Mouse (Mus musculus) testis, adult 2 months (tissue): ENCODE data around the gene Banp. TPM values are rescaled to one million over a fixed set of nuclear protein-coding genes. Genes with fewer than 3 reads are reported as not detected.

Experiments used
- H3K27ac ChIP-seq: fragments of 200-500 bp; 2 replicates; pipeline ENCODE4 v1.5.1; 2012; ENCODE audit warnings: low read depth, low read length; ENCODE audit not compliant: control insufficient read depth, insufficient read depth
- H3K27me3 ChIP-seq: fragments of 200-500 bp; 2 replicates; pipeline ENCODE4 v1.6.1; 2012; ENCODE audit warnings: mild to moderate bottlenecking, low read length, moderate library complexity; ENCODE audit not compliant: control insufficient read depth, insufficient read depth
- H3K36me3 ChIP-seq: fragments of 200-500 bp; 2 replicates; pipeline ENCODE4 v1.6.1; 2012; ENCODE audit warnings: mild to moderate bottlenecking, low read length; ENCODE audit not compliant: control insufficient read depth, insufficient read depth
- H3K4me1 ChIP-seq: fragments of 200-500 bp; 2 replicates; pipeline ENCODE4 v1.6.1; 2012; ENCODE audit warnings: low read length; ENCODE audit not compliant: control insufficient read depth, insufficient read depth
- H3K4me3 ChIP-seq: fragments of 200-500 bp; 2 replicates; pipeline ENCODE4 v1.5.1; 2012; ENCODE audit warnings: low read depth, mild to moderate bottlenecking, low read length, moderate library complexity, mixed read lengths; ENCODE audit not compliant: control insufficient read depth
- CTCF ChIP-seq: fragments of 200-500 bp; IDR thresholded peaks from 2 replicates; pipeline ENCODE4 v1.5.1; 2012; ENCODE audit warnings: low read depth, mild to moderate bottlenecking, inconsistent platforms, low read length, moderate library complexity; ENCODE audit not compliant: control insufficient read depth, insufficient read depth, insufficient replicate concordance
- POLR2A ChIP-seq: fragments of 200-500 bp; IDR thresholded peaks from 2 replicates; pipeline ENCODE4 v1.6.1; 2012; ENCODE audit warnings: low read depth, mild to moderate bottlenecking, inconsistent platforms, low read length, moderate library complexity; ENCODE audit not compliant: control insufficient read depth
- polyA plus RNA-seq: library from polyadenylated mRNA; depleted of rRNA; stranded (reverse); fragments of >200 nt; gene quantifications from 2 replicates; pipeline ENCODE4 v1.2.3, GENCODE M21; 2012

Gene Banp
- polyA plus RNA-seq, 1 experiment = 15.6 TPM

DNA sequence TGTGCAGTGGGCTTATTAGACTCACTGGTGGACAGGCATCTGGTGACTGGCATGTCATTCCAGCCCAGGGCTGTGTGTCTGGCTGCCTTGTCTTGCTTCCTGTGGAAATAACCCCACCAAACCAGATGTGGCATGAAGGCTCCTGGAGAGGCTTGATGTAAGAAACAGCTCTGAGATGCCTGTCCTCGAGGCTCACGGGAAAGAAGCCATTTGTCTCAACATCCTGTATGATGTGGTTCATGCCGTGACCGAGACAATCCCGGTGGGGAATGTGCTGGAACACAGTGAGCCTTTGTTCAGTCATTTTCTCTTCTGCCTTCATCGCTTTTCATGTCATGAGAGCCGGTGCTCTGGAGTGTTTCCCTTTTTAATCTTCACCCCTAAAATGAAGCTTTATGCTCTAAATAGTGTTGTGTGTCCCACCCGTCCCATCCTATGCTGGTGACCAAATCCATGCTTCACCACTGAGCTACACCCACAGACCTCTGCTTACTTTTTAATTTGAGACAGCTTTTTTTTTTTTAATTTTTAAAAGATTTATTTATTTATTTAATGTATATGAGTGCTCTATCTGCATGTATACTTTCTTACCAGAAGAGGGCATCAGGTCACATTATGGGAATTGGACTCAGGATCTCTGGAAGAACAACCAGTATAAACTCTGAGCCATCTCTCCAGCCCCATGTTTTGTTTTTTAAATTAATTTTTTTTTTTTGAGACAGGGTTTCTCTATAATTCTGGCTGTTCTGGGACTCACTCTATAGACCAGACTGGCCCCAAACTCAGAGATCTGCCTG, 15.4 kb downstream of the Banp start:
- no peak overlapping the region for H3K4me3 ChIP-seq
- H3K27me3 ChIP-seq = no peaks in the 10 kb centered on the region
- peaks cover 12% of the 10 kb centered on the region for H3K4me1 ChIP-seq
- H3K27ac ChIP-seq = 0 out of 2 replicates have a peak overlapping the region, but pooled peaks have one; percentile 0
- no peaks in the 10 kb centered on the region for H3K36me3 ChIP-seq
- TF ChIP-seq CTCF (no peak), POLR2A (no peak)

DNA sequence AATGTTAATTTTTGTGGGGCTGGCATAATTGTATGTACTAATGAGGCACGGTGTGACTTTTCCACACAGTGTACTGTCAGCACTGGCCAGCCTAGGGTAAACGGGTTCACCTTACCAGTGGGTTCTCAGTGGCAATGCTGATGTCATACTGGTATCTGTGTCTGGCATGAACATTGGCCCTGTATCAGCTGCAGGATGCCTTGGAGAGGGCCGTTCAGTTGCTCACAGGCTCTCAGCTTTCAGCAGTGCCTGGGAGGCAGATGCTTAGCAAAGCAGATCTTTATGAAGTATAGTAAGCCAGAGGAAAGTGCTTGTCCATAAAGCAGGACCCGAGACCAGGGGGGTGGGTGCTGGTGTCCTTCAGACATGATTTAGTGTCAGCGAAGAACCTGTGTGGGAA, 16.6 kb downstream of the Banp start:
- no peak overlapping the region for H3K27ac ChIP-seq
- no peak for TF ChIP-seq CTCF
- TF ChIP-seq POLR2A = no peak

GRCm38 (mm10) chr8:121966714-121967448, 17.3 kb downstream of the Banp start:
- Histone ChIP-seq H3K4me3 (no peak overlapping the region), H3K27me3 (no peaks in the 10 kb centered on the region), H3K27ac (no peak overlapping the region), H3K4me1 (peaks cover 12% of the 10 kb centered on the region), H3K36me3 (no peaks in the 10 kb centered on the region)
- TF ChIP-seq POLR2A (no peak), CTCF (no peak)

More for the DNA sequence above, 16.6 kb downstream of the Banp start:
- Histone ChIP-seq H3K4me1 (peaks cover 12% of the 10 kb centered on the region), H3K27me3 (no peaks in the 10 kb centered on the region), H3K36me3 (no peaks in the 10 kb centered on the region), H3K4me3 (no peak overlapping the region)

DNA sequence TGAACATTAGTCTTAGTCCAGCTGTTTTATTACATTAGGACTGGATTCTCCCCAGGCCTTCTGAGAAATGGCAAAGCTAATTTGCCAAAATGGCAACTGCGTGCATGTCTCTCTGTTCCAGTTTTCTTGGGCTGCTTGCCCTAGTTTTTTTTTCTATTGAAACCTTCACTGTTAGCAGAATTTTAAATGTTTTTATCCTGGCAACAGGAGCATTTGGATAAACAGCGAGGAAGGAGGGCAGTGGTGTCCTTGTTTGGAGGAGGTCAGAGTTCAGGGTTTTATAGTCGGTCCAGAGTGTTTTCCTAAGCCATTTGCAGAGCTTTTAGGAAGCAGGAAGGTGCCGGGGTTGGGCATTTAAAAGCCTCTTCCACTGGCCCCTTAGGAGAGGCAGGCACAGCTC, 18.4 kb downstream of the Banp start:
- Histone ChIP-seq H3K4me3 (no peak overlapping the region), H3K27ac (peak overlapping the region; percentile 35), H3K27me3 (no peaks in the 10 kb centered on the region), H3K4me1 (peaks cover 12% of the 10 kb centered on the region), H3K36me3 (no peaks in the 10 kb centered on the region)
- TF ChIP-seq CTCF = no peak
- TF ChIP-seq POLR2A = no peak

- H3K4me1 ChIP-seq = peaks cover 12% of the 10 kb centered on the region
- H3K27me3 ChIP-seq = no peaks in the 10 kb centered on the region
- no peak overlapping the region for H3K4me3 ChIP-seq
- TF ChIP-seq POLR2A (no peak), CTCF (no peak)
- peak overlapping the region; percentile 35 for H3K27ac ChIP-seq
- H3K36me3 ChIP-seq = no peaks in the 10 kb centered on the region
These were observed 19.0 kb downstream of the Banp start for GRCm38 (mm10) chr8:121968542-121968941.

- 0 out of 2 replicates have a peak, but pooled peaks cover 2% of the 10 kb centered on the region for H3K36me3 ChIP-seq
- no peaks in the 10 kb centered on the region for H3K27me3 ChIP-seq
- H3K27ac ChIP-seq = no peak overlapping the region
- TF ChIP-seq CTCF = no peak
- TF ChIP-seq POLR2A = no peak
- H3K4me1 ChIP-seq = peaks cover 12% of the 10 kb centered on the region
- no peak overlapping the region for H3K4me3 ChIP-seq
These were observed 20.7 kb downstream of the Banp start for GRCm38 (mm10) chr8:121970225-121970624.

GRCm38 (mm10) chr8:121971488-121972058, 22.0 kb downstream of the Banp start:
- Histone ChIP-seq H3K27me3 (no peaks in the 10 kb centered on the region), H3K36me3 (peaks cover 2% of the 10 kb centered on the region; the same call in 1 of the 2 replicates), H3K4me1 (peaks cover 12% of the 10 kb centered on the region), H3K4me3 (no peak overlapping the region), H3K27ac (no peak overlapping the region)
- TF ChIP-seq CTCF (no peak), POLR2A (no peak)
